Mouse (Mus musculus) heart, adult 2 months (tissue): ENCODE results near the gene Hsf2.

Experiments used
- CTCF ChIP-seq: fragments of 200-600 bp; IDR thresholded peaks from 2 replicates; pipeline ENCODE4 v1.8.1; 2022; ENCODE audit warnings: antibody characterized with exemption, mild to moderate bottlenecking, moderate library complexity
- EP300 ChIP-seq: fragments of 200-500 bp; IDR thresholded peaks from 2 replicates; pipeline ENCODE4 v1.6.1; 2011; ENCODE audit warnings: low read depth, low read length, control low read depth; ENCODE audit not compliant: insufficient read depth
- POLR2A ChIP-seq: fragments of 200-500 bp; IDR thresholded peaks from 2 replicates; pipeline ENCODE4 v1.6.1; 2011; ENCODE audit warnings: mild to moderate bottlenecking, low read depth, low read length, control low read depth; ENCODE audit not compliant: insufficient read depth

DNA sequence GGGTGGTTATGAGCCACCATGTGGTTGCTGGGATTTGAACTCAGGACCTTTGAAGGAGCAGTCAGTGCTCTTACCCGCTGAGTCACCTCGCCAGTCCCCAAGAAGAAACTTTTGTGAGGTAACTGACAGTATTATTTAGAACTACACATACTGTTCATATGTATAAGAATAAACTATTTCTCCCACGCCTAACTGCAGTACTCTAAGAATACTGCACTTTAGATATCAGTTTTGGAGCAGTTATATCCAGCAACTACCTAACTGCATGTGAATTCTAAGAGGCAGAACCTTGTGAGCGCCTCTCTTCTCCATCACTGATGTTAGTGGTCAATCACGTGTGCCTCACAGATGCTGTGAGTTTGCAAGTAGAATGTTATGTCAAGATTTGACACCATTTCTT, 40.3 kb downstream of the Hsf2 start:
- TF ChIP-seq POLR2A, result no peak
- no peak for TF ChIP-seq EP300
- TF ChIP-seq CTCF, result no peak
